Mouse (Mus musculus) thymus, adult 2 months (tissue): ENCODE measurements around the gene Fto.

Experiments
- CTCF ChIP-seq: fragments of 200-500 bp; IDR thresholded peaks from 2 replicates; pipeline ENCODE4 v1.5.1; 2012; ENCODE audit warnings: mild to moderate bottlenecking, control low read depth, low read length, moderate library complexity, borderline replicate concordance; ENCODE audit not compliant: control insufficient read depth, poor library complexity, insufficient read depth; ENCODE audit errors: extremely low read depth
- POLR2A ChIP-seq: fragments of 200-500 bp; IDR thresholded peaks from 2 replicates; pipeline ENCODE4 v1.6.1; 2012; ENCODE audit warnings: mild to moderate bottlenecking, low read length, control low read depth, moderate library complexity; ENCODE audit not compliant: control insufficient read depth, poor library complexity, insufficient read depth; ENCODE audit errors: extremely low read depth

DNA sequence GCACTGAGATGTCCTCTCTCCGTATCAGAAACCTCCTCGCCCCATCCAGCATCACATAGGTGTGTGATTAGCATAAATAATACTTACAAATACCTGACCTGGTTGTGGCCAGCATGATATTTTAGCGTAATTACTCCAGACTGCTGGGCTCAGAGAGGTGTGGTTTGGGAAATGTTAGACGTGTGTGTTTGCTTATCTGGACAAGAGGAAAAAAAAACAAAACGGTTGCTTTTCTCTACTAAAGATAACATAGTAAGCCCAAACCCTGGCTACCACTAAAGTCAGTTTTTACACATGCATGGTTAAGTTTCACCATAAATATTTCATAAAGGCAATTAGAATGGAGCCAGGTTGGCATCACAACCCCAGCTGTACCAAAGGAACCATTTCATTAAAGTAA lies 221.4 kb downstream of the Fto start:
- TF ChIP-seq POLR2A: no peak
- TF ChIP-seq CTCF: no peak
